Mouse (Mus musculus): Measurements from ENCODE around the gene 2310011J03Rik. TPM values are rescaled to one million over a fixed set of nuclear protein-coding genes. Genes with fewer than 3 reads are reported as not detected.

The 2310011J03Rik gene
- total RNA-seq, 2 experiments from 2014 or later: 13.8 to 15.1 TPM

DNA sequence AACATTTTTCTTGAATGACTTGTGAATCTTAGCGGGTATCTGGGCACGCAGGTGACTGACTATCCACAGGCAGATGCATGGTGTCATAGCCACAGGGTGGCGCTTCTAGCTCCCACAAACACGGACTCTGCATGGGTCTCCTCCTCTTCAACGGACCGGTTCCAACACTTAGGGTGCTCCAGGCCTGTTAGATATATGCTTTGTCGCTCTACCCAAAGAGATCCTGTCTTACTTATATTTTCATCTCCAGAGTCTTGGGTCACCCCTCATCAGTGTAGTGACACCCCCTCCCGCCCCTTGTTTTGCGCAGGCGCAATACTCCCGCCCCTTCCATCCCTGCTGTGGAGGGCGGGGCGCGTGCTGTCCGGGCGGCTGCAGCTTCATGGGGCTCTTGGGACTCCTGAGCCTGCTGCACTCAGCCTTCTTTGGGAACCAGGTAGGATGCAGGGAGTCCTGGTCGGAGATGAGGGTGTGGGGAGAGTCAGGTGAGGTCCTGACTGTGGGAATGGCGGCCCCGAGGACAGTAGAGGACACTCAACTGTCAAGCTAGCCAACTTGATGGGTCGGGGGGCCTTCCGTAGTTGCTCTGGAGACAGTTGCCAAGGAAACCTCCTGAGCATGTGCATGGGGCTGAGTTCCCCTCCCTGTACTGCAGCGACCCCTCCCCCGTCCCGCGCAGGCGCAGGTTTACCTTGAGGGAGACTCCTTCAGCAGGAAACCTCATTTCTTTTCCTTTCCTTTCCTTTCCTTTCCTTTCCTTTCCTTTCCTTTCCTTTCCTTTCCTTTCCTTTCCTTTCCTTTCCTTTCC is 24.5 kb downstream of the 2310011J03Rik start, which contains the start of gene Apc2:
Gene Apc2, plus strand, starts transcription at position 360 of the 808 bp plus-strand sequence.
- DNase-seq: peak; percentile 71 to 81
- intact Hi-C loops (cut with DNase I): loop anchor here (1.0 to 2.0 kb wide), 3 partner anchors 25 to 78 kb away; partner anchors contain the start of genes 2310011J03Rik and Adamtsl5

DNA sequence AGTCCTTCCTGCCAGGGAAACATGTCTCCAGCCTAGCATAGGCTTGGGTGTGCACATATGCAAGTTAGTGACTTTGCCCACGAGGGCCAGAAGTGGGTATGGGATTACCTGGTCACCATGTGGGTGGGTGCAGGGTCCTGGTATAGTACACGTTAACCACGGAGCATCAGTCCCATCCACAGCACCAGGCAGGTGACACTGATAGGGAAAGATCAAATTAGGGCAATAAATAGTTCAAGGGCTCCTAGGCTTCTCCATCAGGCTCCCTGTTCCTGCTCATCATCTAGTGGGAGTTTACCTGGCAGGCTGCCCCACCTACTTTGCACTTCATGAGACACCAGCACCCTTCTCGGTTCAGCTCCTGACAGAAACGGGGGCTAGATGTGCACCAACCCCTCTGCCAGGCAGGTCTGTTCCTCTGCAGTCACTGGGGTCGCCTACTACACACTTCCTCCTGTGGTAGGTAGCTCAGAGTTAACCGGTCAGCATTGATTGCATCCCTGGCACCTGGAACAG is 25.5 kb downstream of the 2310011J03Rik start:
- no peak for DNase-seq
- intact Hi-C loops (cut with DNase I): loop anchor here (1.0 to 2.0 kb wide), 3 partner anchors 26 to 79 kb away; partner anchors contain the start of genes 2310011J03Rik and Adamtsl5

DNA sequence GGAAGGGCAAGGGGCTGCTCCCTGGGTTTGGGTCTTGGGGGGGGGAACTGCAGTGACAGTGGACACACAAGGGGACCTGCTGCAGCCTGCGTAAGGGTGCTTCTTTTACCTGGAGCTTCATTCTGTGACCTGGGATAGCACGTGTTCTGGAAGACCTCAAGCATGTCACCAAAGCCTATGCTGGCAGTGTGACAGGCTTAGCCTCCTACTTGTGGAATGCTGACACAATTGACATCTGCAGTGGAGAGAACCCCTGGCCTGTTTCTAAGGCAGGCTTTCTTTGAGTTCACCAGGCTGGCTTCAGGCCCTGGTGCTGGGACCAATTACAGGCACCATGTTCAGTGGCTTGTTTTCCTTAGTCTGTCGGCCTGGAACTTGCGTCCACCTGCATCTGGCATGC is 26.0 kb downstream of the 2310011J03Rik start:
- intact Hi-C loops (cut with DNase I): loop anchor here (2.0 kb wide), 1 partner anchor 26 kb away; the partner anchor contains the start of gene 2310011J03Rik
- no peak for DNase-seq

DNA sequence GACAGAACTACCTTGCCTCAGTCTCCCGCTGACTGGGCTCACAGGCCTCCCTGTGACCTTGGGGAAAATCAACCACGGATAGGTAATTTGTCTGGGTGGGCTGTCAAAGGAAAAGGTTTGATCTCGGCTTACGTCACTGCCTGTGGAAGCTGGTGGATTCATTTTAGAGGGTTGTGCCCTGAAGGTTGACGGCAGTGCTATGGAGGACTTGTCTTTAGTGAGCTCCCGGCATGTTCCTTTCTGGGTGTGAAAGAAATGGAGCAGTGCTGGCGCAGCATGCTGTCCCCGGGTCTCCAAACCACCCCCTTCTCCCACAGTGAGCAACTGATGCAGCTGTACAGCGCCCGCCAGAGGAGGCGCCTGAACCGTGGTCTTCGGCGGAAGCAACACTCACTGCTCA is 27.0 kb downstream of the 2310011J03Rik start:
- intact Hi-C loops (cut with DNase I): no loop called here
- no peak for DNase-seq

DNA sequence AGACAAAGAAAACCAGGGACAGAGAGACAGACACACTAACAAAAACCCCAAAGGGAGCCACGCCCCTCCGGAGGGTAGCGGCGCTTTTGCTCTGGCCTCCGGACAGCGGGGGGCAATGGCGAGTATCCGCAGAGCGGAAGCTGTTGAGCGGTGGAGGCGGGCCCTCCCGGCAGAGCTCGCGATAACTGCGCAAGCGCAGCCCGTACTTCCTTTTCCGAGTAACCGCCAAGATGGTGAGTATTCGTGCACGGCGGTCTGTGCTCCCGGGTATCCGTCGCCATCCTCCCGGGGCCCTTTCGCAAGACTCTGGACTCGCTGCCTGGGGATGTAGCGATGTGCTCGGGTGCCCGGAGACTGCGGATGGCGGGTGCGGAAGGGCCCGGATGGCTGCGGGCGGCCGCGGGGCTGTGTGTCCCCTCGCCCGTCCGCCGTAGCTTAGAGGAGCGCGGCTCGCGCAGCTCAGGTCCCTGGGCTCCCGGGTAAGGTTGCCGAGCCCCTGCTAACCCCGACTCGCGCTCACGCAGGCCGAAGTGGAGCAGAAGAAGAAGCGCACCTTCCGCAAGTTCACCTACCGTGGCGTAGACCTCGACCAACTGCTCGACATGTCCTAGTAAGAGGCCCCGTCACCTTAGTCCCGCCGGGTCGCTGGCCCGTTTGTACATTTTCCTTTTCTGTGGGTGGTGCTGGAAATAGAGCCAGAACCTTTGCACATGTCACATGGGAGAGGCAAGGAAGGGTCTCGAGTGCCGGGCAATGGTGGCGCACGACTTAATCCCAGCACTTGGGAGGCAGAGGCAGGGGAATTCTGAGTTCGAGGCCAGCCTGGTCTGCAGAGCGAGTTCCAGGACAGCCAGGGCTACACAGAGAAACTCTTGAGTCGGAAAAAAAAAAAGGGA is 27.8 kb downstream of the 2310011J03Rik start, which contains the start of gene Rps15:
Gene Rps15, plus strand, starts transcription at position 203 of the 896 bp plus-strand sequence.
- intact Hi-C loops (cut with DNase I): no loop called here
- DNase-seq: peak; percentile 94

DNA sequence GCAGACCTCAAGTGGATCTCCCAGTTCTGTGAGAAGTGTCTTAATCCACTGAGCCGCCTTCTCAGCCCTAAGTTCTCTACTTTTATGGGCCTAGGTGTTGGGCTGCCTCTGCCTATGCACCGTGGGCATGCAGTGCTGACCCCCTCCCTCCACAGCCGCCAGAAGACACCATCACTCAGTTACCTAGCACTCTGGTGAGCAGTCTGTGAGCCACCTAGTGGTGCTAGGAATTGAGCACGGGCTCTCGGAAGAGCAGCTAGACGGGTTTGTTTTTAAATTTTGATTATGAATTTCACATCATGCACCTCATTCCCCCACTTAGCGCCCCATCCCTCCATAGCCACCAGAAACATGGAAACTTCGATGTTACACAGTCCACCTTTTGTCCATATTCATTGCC is 31.7 kb downstream of the 2310011J03Rik start:
- intact Hi-C loops (cut with DNase I): no loop called here
- DNase-seq: no peak

DNA sequence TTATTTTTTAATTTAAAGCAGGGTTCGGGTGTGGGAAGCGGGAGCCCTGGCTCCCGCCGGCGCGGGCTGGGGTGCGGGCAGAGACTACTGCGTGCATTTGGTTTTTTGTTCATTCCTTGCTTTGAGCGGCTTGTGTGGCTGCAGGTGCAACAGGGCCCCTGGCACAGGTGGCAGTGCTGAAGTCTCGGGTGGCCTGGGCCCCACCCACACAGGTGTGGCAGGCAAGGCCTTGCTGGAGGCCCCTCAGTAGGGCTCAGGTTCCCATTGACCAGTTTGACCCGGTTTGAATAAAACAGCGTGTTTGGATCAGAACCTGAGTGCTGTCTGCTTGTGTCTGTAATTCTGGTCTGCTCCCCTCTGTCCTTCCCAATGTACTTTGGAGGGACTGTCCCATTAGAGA is 32.2 kb downstream of the 2310011J03Rik start:
- no peak for DNase-seq
- intact Hi-C loops (cut with DNase I): no loop called here

DNA sequence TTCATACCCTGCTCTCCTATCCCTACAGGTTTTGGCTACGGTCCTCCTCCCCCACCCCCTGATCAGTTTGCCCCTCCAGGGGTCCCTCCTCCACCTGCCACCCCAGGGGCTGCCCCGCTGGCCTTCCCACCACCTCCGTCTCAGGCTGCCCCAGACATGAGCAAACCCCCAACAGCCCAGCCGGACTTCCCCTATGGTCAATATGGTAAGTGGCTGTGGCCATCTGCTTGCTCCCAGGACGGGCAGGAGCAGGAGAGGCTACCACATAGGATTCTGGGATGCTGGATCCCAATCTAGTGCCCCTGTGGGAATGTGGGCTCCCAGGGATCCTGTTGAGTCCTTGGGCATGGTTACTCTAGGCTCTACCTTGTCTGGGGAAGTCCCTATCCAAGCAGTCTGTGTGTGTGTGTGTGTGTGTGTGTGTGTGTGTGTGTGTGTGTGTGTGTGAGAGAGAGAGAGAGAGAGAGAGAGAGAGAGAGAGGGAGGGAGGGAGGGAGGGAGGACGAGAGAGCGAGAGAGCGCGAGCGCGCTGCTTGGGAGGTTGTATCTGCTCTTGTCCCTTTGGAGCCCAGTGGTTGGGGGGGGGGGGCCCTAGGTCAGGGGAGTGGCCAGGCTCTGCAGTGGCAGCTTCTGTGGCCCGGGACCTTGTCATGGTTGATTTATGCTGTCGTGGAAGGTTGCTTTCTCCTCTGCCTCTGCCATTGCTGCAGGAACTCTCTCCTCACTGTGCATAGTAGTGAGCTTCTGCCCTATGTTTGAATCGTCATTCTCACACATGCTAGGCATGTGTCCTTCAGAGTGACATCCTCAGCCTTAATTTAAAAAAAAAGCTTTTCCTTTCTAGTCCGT is 34.9 kb downstream of the 2310011J03Rik start:
- intact Hi-C loops (cut with DNase I): no loop called here
- DNase-seq: no peak

DNA sequence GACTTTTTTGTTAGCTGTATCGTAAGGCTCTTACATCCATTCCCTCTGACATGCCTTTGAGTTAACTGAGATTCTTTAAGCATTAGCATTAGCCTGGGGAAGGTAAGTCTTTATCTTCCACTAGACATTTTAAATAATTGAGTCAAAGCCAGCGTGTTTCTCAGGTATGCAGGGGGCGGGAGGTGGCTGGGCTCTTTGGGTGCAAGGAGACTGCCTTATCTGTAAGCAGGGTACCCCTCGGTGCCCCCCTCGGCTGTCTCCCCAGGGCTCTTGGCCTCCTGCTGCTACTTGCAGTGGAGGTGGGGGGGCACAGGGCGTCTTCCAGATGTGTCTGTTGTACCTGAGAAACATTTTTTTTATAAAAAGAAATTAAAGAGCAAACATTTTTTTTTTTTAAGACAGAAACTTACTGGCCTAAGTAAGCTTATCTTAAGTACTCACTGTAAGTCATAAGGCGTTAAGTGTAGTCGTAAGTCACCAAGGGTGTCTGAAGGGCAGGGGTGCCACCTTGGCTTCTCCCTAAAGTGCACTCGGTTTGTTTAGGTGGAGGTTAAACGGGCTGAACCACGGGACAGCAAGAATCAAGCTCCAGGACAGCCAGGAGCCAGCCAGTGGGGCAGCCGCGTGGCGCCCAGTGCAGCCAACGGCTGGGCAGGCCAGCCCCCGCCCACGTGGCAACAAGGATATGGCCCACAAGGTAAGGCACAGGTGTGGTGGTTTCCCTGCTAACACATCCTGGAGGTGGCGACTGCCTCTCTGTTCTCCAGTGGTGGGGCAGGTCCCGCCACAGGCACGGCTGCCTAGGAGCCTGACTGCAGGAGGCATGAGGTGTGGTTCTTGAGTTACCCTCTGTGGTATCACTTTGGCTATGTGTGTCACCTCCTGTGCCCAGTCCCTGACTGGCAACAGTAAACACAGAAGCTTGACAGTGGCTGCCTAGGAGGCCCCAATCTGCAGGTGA is 37.6 kb downstream of the 2310011J03Rik start:
- intact Hi-C loops (cut with DNase I): no loop called here
- DNase-seq: no peak

DNA sequence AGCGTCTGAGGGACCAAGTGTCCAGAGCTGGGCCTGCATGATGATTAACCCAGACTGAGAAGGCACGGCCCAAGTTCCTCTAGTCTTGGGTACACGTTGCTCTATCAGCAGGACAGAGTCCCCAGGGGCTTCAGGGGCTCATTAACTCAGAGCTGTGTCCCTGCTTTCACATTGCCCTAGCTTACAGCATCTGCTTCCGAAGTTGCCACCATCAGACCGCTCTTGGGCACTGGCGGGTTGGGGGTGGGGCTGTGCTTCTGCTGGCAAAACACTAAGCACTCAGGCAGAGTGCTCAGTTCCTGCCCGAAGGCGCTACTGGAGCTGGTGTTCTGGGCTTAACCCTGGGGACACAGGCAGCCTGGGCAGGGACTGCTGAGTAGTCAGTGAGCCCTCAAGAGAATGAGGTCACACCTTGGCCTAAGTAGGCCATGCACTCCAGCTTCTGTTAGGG is 38.4 kb downstream of the 2310011J03Rik start:
- intact Hi-C loops (cut with DNase I): no loop called here
- peak in 1 of 2 experiments; percentile 37 for DNase-seq

DNA sequence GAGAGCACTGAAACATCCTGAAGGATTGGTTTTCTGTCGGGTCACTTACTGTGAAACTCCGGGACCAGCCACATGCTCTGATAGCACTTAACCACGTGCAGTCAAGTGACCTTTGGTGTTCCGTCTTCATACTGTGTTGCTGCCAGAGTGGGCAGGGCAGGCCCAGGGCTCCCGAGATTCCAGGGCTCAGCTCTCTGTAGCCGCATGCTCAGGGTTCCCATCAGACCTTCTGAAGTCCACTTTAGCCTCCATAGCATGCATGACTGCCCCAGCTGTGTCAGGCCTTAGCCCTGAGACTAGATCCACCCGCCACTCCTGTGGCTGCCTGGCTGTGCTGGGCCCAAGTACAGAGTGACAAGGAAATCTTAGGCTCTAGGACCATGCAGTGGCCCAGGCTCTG is 39.0 kb downstream of the 2310011J03Rik start:
- intact Hi-C loops (cut with DNase I): no loop called here

DNA sequence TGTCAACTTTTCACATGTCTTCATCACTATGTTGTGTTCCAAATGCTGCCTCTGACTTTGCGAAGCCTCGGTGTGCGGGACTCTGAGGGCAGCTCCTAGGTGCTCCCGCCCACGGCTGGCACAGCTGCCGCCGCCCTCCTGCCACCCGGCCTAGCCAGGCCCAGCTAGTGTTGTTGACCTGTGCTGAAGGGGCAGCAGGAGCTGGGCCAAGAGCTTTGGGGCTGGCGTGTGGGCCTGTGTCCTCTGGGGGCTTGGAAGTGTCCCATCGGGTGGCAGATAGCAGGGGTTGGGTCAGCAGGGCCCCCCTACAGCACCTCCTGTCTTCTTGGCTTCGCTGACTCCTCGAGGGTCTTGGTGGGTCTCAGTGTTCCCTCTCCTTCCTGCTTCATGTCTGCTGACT is 41.1 kb downstream of the 2310011J03Rik start:
- intact Hi-C loops (cut with DNase I): no loop called here

More for the DNA sequence above, 39.0 kb downstream of the 2310011J03Rik start:
- no peak for DNase-seq

DNA sequence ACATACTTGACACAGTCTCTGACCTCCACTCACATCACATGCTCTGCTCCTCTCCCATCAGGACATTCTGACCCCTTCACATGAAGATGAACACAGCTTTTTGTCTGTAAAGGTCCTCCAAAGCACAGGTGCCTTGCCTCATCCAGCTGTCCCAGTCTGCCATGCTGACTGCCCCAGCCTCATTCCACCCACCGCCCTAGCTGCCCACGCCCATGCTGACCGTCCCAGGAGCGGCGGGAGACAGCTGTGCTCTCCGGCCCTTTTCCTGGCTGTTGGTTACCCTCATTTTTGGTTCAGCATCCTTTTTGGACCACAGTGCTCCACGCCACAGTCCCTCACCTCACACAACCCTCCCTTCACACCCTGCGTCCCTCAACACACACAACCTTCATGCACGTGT is 41.9 kb downstream of the 2310011J03Rik start:
- DNase-seq: no peak
- intact Hi-C loops (cut with DNase I): no loop called here

More for the DNA sequence above, 41.1 kb downstream of the 2310011J03Rik start:
- DNase-seq: no peak

DNA sequence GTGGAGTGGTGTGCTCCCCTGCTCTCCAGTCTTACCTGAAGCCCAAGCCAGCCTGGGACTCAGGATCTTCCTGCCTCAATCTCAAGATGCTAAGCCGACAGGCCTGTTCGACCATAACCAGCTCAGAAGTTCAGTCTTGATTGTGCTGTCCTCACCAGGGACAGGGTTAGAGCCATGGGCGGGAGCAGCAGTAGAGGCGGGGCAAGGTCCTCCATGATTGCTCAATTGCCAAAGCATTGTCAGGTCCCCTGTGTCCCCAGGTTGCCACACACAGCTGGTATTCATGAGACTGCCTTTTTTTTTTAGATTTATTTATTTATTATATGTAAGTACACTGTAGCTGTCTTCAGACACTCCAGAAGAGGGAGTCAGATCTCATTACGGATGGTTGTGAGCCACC is 44.1 kb downstream of the 2310011J03Rik start:
- DNase-seq: no peak

DNA sequence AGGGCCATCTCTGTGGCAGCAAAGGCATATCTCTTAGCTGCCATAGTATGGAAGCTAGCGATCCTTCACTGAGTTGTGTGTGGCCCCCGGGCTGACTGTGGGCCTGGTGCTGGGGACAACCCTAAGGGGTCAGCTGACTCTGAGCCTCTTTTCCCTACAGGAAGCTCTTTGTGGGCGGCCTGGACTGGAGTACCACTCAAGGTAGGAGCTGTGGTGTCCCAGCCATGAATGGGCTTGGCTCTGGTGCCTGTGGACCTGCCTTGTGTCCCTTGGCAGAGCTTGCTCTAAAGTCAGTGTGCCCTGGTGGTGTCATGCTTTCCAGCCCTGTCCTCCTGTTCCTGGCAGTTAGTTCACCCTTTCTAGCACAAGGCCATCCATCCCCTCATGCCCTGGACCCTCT is 46.5 kb downstream of the 2310011J03Rik start:
- DNase-seq: no peak
- intact Hi-C loops (cut with DNase I): no loop called here

More for the DNA sequence above, 44.1 kb downstream of the 2310011J03Rik start:
- intact Hi-C loops (cut with DNase I): no loop called here

DNA sequence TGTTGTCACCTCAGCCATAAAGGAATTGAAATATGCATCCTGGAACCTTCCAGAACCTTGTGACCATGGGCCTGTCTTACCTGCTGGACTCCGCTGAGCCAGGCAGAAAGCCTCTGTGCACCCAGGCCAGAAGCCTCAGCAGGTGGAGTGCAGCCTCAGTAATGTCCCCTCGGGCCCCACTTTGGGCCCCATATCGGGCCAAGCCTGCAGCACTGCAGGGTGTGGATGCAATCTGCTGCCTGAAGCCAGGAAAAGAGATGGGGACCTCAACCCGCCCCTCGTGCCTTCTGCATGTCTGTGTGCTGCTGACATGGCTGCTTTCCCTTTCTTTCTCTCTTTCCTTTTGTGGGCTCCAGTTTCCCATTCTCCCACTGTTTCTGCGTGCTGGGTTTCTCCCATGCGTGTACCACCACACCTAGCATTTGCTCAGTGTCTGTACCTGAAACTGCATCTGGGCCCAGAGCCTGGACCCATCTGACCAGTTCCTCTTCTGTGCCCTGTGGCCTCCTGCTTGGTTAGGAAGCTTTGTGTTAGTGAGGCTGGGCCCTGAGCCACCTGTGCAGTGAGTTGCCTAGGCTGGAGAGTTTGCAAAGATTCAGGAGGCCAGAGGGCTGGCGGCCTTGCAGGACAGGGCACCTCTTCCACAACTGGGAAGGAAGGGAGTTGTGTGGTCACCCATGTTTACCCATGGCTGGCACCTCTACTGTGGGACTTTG is 48.3 kb downstream of the 2310011J03Rik start:
- DNase-seq: no peak
- intact Hi-C loops (cut with DNase I): no loop called here

DNA sequence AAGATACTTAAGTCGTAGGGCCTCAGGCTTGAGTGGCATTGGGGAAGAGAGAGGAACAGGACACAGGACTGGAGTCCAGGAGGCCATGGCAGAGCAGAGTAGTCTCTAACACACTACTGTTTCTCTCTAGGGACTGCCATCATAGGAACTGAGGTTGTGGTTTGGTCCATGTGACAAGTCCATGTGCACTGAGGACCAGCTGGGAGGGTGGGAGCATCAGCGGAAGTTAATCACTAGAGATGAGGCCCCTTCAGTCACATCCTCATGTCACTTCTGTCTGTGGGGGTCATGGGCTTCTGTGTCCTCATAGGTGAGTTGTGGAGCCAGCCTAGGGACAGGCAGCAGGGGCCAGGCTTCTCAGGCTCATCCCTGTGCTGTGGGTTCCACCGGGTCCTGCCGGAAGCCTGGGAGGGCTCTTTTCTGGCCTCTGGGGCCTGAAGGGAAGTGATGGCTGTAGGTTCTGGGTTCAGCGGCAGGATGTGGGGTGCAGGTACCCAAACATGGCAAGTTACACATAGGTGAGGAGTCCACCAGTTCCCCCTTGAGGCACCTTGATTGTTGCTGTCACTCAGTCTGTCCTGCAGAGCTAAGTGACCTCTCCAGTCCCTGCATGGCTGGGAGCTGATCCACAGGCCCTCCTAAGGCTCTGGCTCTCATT is 49.0 kb downstream of the 2310011J03Rik start:
- intact Hi-C loops (cut with DNase I): no loop called here
- DNase-seq: no peak
